Mouse (Mus musculus): Measurements from ENCODE around the gene Coro1c. TPM values are rescaled to one million over a fixed set of nuclear protein-coding genes. Genes with fewer than 3 reads are reported as not detected.

Gene Coro1c
- total and polyA plus RNA-seq, 3 experiments = 77.3 to 158 (median 103) TPM

DNA sequence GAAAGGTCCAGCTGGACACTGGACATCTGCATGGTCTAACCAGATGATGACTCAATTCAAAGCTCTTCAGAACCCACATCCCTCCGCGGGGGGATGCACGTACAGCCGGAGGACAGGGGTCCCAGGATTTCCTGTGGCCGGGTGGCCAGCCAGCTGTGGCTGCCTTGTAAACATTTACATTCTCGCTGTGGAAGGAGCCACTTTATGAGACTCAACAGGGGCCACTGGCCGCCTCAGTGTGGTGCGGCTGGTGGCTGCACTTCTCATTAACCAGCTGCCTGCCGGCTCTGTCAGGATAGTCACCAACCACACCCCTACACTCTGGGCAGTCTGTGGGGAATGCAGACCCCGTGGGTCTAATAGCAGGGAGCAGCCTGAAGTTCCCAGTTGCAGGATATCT lies 102.1 kb downstream of the Coro1c start:
- no peaks in the 10 kb centered on the region for H3K4me1 ChIP-seq (ENCODE audit: control insufficient read depth in 1 of 2, insufficient read depth in 2 of 2, low read length in 2 of 2)
- H3K79me2 ChIP-seq (ENCODE audit: control insufficient read depth, insufficient read depth, low read length, poor library complexity) = no peaks in the 10 kb centered on the region
- no peak for TF ChIP-seq RCOR1 (IDR thresholded peaks at IDR 0.05; ENCODE audit: low read depth, low read length)
- no peak for TF ChIP-seq MYB (IDR thresholded peaks at IDR 0.05; ENCODE audit: low read depth, low read length)
- no peak for TF ChIP-seq ZKSCAN1 (IDR thresholded peaks at IDR 0.05; ENCODE audit: low read depth, low read length)
- no peak for TF ChIP-seq MAFK (IDR thresholded peaks at IDR 0.05; ENCODE audit: borderline replicate concordance, low read depth, low read length)
- no peak for TF ChIP-seq EP300 (IDR thresholded peaks at IDR 0.05; ENCODE audit: low read depth in 1 of 2, low read length in 2 of 2)
- no peak for TF ChIP-seq TAL1 (IDR thresholded peaks at IDR 0.05; ENCODE audit: low read length)
- no peak for TF ChIP-seq POLR2A (IDR thresholded peaks at IDR 0.05; ENCODE audit: control insufficient read depth in 1 of 2, insufficient read depth in 1 of 2, low read depth in 1 of 2, low read length in 2 of 2, poor library complexity in 1 of 2)
- no peak for TF ChIP-seq MAX (IDR thresholded peaks at IDR 0.05; ENCODE audit: low read length)
- TF ChIP-seq USF1 (IDR thresholded peaks at IDR 0.05; ENCODE audit: low read depth, low read length) = no peak
- TF ChIP-seq TCF12 (IDR thresholded peaks at IDR 0.05; ENCODE audit: low read depth, low read length) = no peak
- no peak for TF ChIP-seq CTCF (IDR thresholded peaks at IDR 0.05 in 2 of 3, conservative IDR thresholded peaks at IDR 0.05 in 1 of 3; ENCODE audit: control insufficient read depth in 1 of 3, insufficient read depth in 1 of 3, low read depth in 2 of 3, low read length in 3 of 3, poor library complexity in 1 of 3, severe bottlenecking in 1 of 3)
- no peak for TF ChIP-seq GABPA (IDR thresholded peaks at IDR 0.05; ENCODE audit: low read depth, low read length)
- H3K27ac ChIP-seq (ENCODE audit: control insufficient read depth, low read depth, low read length) = no peak overlapping the region
- H3K9ac ChIP-seq (ENCODE audit: control insufficient read depth, low read depth, low read length, poor library complexity, severe bottlenecking) = no peak overlapping the region
- H3K27me3 ChIP-seq (ENCODE audit: control insufficient read depth in 1 of 2, insufficient read depth in 2 of 2, low read length in 2 of 2) = no peaks in the 10 kb centered on the region; a peak in 1 of 4 replicates
- no peaks in the 10 kb centered on the region for H3K36me3 ChIP-seq (ENCODE audit: control insufficient read depth in 1 of 2, insufficient read depth in 2 of 2, low read length in 2 of 2)
- no peaks in the 10 kb centered on the region for H3K9me3 ChIP-seq (replicated peaks; ENCODE audit: insufficient read depth, low read length)
- no peak overlapping the region for H3K4me3 ChIP-seq (ENCODE audit: control insufficient read depth in 1 of 2, insufficient read depth in 1 of 2, low read depth in 2 of 2, low read length in 2 of 2)
- no peak for DNase-seq (ENCODE audit: low read depth, low spot score)

DNA sequence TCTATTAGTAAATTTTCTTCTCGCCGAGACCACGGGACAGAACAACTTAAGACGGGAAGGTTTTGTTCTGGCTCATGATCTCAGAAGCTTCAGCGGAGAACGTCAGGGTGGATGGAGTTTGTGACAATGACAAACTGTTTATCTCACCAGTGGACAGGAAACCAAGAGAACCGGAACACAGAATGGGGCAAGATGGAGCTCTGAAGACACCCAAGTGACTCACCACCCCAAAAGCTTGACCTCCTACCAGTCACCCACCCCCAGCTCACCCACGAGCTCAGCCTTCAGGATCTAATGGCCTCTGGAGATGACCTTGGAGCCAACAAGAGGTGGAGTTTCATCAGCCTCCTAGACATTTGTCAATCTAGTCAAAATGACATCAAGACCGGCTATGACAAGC lies 103.3 kb downstream of the Coro1c start:
- no peaks in the 10 kb centered on the region; a peak in 1 of 4 replicates for H3K27me3 ChIP-seq (ENCODE audit: control insufficient read depth in 1 of 2, insufficient read depth in 2 of 2, low read length in 2 of 2)
- TF ChIP-seq USF2 (IDR thresholded peaks at IDR 0.05; ENCODE audit: borderline replicate concordance in 1 of 2, insufficient read depth in 1 of 2, low read depth in 1 of 2, low read length in 2 of 2) = no peak
- TF ChIP-seq MEF2A (IDR thresholded peaks at IDR 0.05; ENCODE audit: extremely low read depth, insufficient replicate concordance, low read depth, low read length, poor library complexity, severe bottlenecking) = no peak
- no peak for TF ChIP-seq MAX (IDR thresholded peaks at IDR 0.05; ENCODE audit: low read length)
- TF ChIP-seq TBP (IDR thresholded peaks at IDR 0.05; ENCODE audit: low read depth, low read length) = no peak
- no peak for TF ChIP-seq MYC (IDR thresholded peaks at IDR 0.05; ENCODE audit: low read depth, low read length)
- DNase-seq (ENCODE audit: low read depth, low spot score) = no peak
- H3K36me3 ChIP-seq (ENCODE audit: control insufficient read depth in 1 of 2, insufficient read depth in 2 of 2, low read length in 2 of 2) = no peaks in the 10 kb centered on the region
- H3K9ac ChIP-seq (ENCODE audit: control insufficient read depth, low read depth, low read length, poor library complexity, severe bottlenecking) = no peak overlapping the region
- H3K9me3 ChIP-seq (replicated peaks; ENCODE audit: insufficient read depth, low read length) = no peaks in the 10 kb centered on the region
- no peaks in the 10 kb centered on the region for H3K4me1 ChIP-seq (ENCODE audit: control insufficient read depth in 1 of 2, insufficient read depth in 2 of 2, low read length in 2 of 2)
- H3K27ac ChIP-seq (ENCODE audit: control insufficient read depth, low read depth, low read length) = no peak overlapping the region
- H3K79me2 ChIP-seq (ENCODE audit: control insufficient read depth, insufficient read depth, low read length, poor library complexity) = no peaks in the 10 kb centered on the region
- H3K4me3 ChIP-seq (ENCODE audit: control insufficient read depth in 1 of 2, insufficient read depth in 1 of 2, low read depth in 2 of 2, low read length in 2 of 2) = no peak overlapping the region

Measured in MEL (cell line).